ENCODE assay signal across 18 mouse cellular contexts in the genomic region with DNA sequence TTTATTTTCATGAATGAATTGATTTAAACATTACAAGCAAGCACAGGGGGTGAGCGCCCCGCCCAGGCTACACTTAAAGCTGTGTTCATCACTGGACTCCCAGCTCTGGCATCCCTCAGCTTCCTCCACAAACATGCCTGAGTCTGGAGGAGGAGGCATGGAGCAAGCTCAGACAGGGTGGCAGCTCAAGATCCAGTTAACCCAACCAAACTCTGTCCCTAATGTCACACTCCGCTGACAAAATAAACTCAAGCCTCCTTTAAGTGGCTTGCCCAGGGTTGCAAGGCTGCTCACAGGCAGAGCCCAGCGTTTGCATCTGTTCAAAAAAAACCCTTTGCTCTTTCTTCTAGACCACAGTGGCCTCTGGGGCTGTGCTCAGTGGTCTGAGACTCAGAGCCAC. TPM values are rescaled to one million over a fixed set of nuclear protein-coding genes. Genes with fewer than 3 reads are reported as not detected.
A peak's percentile ranks its signal among the peaks of the same experiment; 100 is the strongest.
DNase-seq lines count a peak whose midpoint lies in the region; ATAC-seq lines count a peak whose summit lies in the region.
"Had no signal": no experiment of that assay in that cellular context is flagged by ENCODE, and none has a peak within 500 bp of the region (broad histone marks: within the 10 kb centered on the region; RNA-seq: fewer than 3 reads in every experiment).

No protein-coding gene starts in this region.

- H3K36me3 ChIP-seq in heart, embryonic 10.5 days: no peaks in the 10 kb centered on the region
- H3K36me3 ChIP-seq in kidney, embryonic 16.5 days (ENCODE audit: insufficient read depth, low read length): no peaks in the 10 kb centered on the region
- no peaks in the 10 kb centered on the region for H3K36me3 ChIP-seq in lung, embryonic 16.5 days (ENCODE audit: control insufficient read depth, insufficient read depth, low read length)
- H3K36me3 ChIP-seq: hindbrain, embryonic 15.5 days; liver, embryonic 13.5 days; neural tube, embryonic 15.5 days had no signal

- intact Hi-C loops in heart, postnatal 25 days (cut with DNase I): loop anchor here (5.0 kb wide), 1 partner anchor 141 kb away; no protein-coding TSS in a partner anchor

- H3K4me3 ChIP-seq in heart, embryonic 10.5 days: no peak overlapping the region
- H3K4me3 ChIP-seq in kidney, embryonic 16.5 days (ENCODE audit: low read length): no peak overlapping the region
- no peak overlapping the region for H3K4me3 ChIP-seq in lung, embryonic 16.5 days (ENCODE audit: low read length)
- H3K4me3 ChIP-seq: forebrain, embryonic 13.5 days; hindbrain, embryonic 15.5 days; liver, embryonic 13.5 days; neural tube, embryonic 15.5 days had no signal

- H3K4me1 ChIP-seq in heart, embryonic 10.5 days: peaks cover 41% of the 10 kb centered on the region
- peaks cover 40% of the 10 kb centered on the region for H3K4me1 ChIP-seq in kidney, embryonic 16.5 days (ENCODE audit: insufficient read depth, low read length)
- peaks cover 18% of the 10 kb centered on the region for H3K4me1 ChIP-seq in lung, embryonic 16.5 days (replicated peaks; ENCODE audit: control insufficient read depth, insufficient read depth, low read length)

- DNase-seq in heart, embryonic 10.5 days (ENCODE audit: low spot score): no peak
- no peak for DNase-seq in heart, postnatal 25 days (ENCODE audit: low spot score)
- DNase-seq in kidney, adult 9 months: no peak
- DNase-seq in lung, adult 18-20 months: no peak
- DNase-seq in left cerebral cortex, adult 11 months (ENCODE audit: low spot score): no peak
- DNase-seq: adrenal gland, adult 2 months; cerebellum, adult 9-11 months; liver, embryonic 13.5 days; right cerebral cortex, postnatal 25 days; thymus, postnatal 25 days had no signal

- H3K4me2 ChIP-seq in kidney, embryonic 16.5 days (replicated peaks; ENCODE audit: low read depth, low read length): no peak overlapping the region
- no peak overlapping the region for H3K4me2 ChIP-seq in lung, embryonic 16.5 days (ENCODE audit: low read depth, low read length)
- H3K4me2 ChIP-seq: forebrain, embryonic 13.5 days; hindbrain, embryonic 15.5 days; liver, embryonic 13.5 days; neural tube, embryonic 15.5 days had no signal

- H3K27me3 ChIP-seq in heart, embryonic 10.5 days (ENCODE audit: insufficient read depth, poor library complexity, severe bottlenecking): no peaks in the 10 kb centered on the region; the same call in 1 of the 2 replicates
- H3K27me3 ChIP-seq in kidney, embryonic 16.5 days (ENCODE audit: insufficient read depth, low read length): no peaks in the 10 kb centered on the region
- no peaks in the 10 kb centered on the region for H3K27me3 ChIP-seq in lung, embryonic 16.5 days (ENCODE audit: control insufficient read depth, insufficient read depth, low read depth, low read length)
- H3K27me3 ChIP-seq: CH12.LX had no signal

- no peak overlapping the region; the same call in 1 of the 2 replicates for H3K9ac ChIP-seq in kidney, embryonic 16.5 days (replicated peaks; ENCODE audit: low read length)
- H3K9ac ChIP-seq in lung, embryonic 16.5 days (ENCODE audit: low read length): peak overlapping the region; percentile 25; the same call in 1 of the 2 replicates
- H3K9ac ChIP-seq: forebrain, embryonic 13.5 days; hindbrain, embryonic 15.5 days; liver, embryonic 13.5 days; neural tube, embryonic 15.5 days had no signal

- peak; percentile 14 for ATAC-seq in kidney, embryonic 16.5 days (ENCODE audit: low FRiP score, low TSS enrichment)
- no peak for ATAC-seq in lung, embryonic 16.5 days (ENCODE audit: low read depth)
- ATAC-seq in activated CD4-positive, CD25-positive, alpha-beta regulatory T cell, adult 4 months: no peak
- ATAC-seq: forebrain, embryonic 13.5 days; intestine, postnatal 0 days had no signal

- H3K9me3 ChIP-seq in heart, embryonic 10.5 days: no peaks in the 10 kb centered on the region
- H3K9me3 ChIP-seq in kidney, embryonic 16.5 days (ENCODE audit: low read length): no peaks in the 10 kb centered on the region
- H3K9me3 ChIP-seq in lung, embryonic 16.5 days (ENCODE audit: control insufficient read depth, low read length): no peaks in the 10 kb centered on the region
- H3K9me3 ChIP-seq: hindbrain, embryonic 15.5 days; liver, embryonic 13.5 days; neural tube, embryonic 15.5 days had no signal

- peak overlapping the region; percentile 91; the same call in 1 of the 2 replicates for H3K27ac ChIP-seq in heart, embryonic 10.5 days
- H3K27ac ChIP-seq in kidney, embryonic 16.5 days (ENCODE audit: low read length): peak overlapping the region; percentile 98
- H3K27ac ChIP-seq in lung, embryonic 16.5 days (ENCODE audit: low read length): peak overlapping the region; percentile 95; the same call in 1 of the 2 replicates
- H3K27ac ChIP-seq: forebrain, embryonic 13.5 days; hindbrain, embryonic 15.5 days; liver, embryonic 13.5 days; neural tube, embryonic 15.5 days had no signal

- 74% methylated on average over 4 of the region's 4 CpGs for WGBS in heart, embryonic 10.5 days
- 50% methylated on average over 4 of the region's 4 CpGs for WGBS in kidney, embryonic 16.5 days
- WGBS in lung, embryonic 16.5 days: 59% methylated on average over 4 of the region's 4 CpGs

RNA-seq across cellular contexts. Expression of a gene that starts 1.9 kb away (rescaled TPM):
- 7.2 and 9.6 TPM in 2 replicates for polyA plus RNA-seq in heart, embryonic 10.5 days (2016; fragmentation: Nextera tagmentation; extraction: Ambion mirVana)
- total RNA-seq in heart, postnatal 25 days (2021): 10 to 100 TPM; 29.4 to 30.9 TPM
- 16.1 and 17.0 TPM in 2 replicates for polyA plus RNA-seq in kidney, embryonic 16.5 days (2015; fragmentation: Nextera tagmentation; extraction: Ambion mirVana)
- polyA plus RNA-seq in lung, embryonic 16.5 days (2015; fragmentation: Nextera tagmentation; extraction: Ambion mirVana): 7.4 and 7.9 TPM in 2 replicates
- polyA plus RNA-seq in activated CD4-positive, CD25-positive, alpha-beta regulatory T cell, adult 4 months (2017; shearing (Covaris generic)): under 1 TPM in 1 of 2 experiments, not detected in 1; 0.20 TPM

RNA-seq across cellular contexts. Expression of a gene that starts 38.2 kb away (rescaled TPM):
- polyA plus RNA-seq in heart, embryonic 10.5 days (2016; fragmentation: Nextera tagmentation; extraction: Ambion mirVana): 62.7 and 71.3 TPM in 2 replicates
- 1 to 10 TPM; 2.5 to 5.2 TPM for total RNA-seq in heart, postnatal 25 days (2021)
- 65.4 and 87.1 TPM in 2 replicates for polyA plus RNA-seq in kidney, embryonic 16.5 days (2015; fragmentation: Nextera tagmentation; extraction: Ambion mirVana)
- 92.2 and 94.9 TPM in 2 replicates for polyA plus RNA-seq in lung, embryonic 16.5 days (2015; fragmentation: Nextera tagmentation; extraction: Ambion mirVana)
- polyA plus RNA-seq in activated CD4-positive, CD25-positive, alpha-beta regulatory T cell, adult 4 months (2017; shearing (Covaris generic)): 10 to 100 TPM; 13.6 to 14.4 TPM
